Mouse (Mus musculus): ENCODE results near the gene Ppp2r1b. TPM values are rescaled to one million over a fixed set of nuclear protein-coding genes. Genes with fewer than 3 reads are reported as not detected.
"Not testable (repeated sequence)": the region's sequence is repeated elsewhere in the genome, so short reads cannot be mapped to it uniquely, and the experiment has no call there.

The Ppp2r1b gene
- 10 to 100 TPM; 18.8 to 19.9 TPM for total RNA-seq (2021)
- long read RNA-seq, transcript Ppp2r1b-202 (15 exons, 3,430 nt) = major isoform, 16 of 17 reads
- long read RNA-seq, partial matches to known transcripts = 0 of 17 reads
- long read RNA-seq, other reads (novel, unspliced or antisense) = 1 of 17 reads

GRCm38 (mm10) chr9:50845081-50845480 is at the start of gene Ppp2r1b:
TSS of gene Ppp2r1b (plus strand) at chr9:50845301.
- DNase-seq (ENCODE audit: low spot score in 2 of 2) = no peak

- DNase-seq (ENCODE audit: low spot score in 2 of 2) = no peak
Measured at GRCm38 (mm10) chr9:50796776-50797175, 48.3 kb upstream of the Ppp2r1b start.

- DNase-seq (ENCODE audit: low spot score in 2 of 2) = no peak
Measured at GRCm38 (mm10) chr9:50797641-50798040, 47.5 kb upstream of the Ppp2r1b start.

DNA sequence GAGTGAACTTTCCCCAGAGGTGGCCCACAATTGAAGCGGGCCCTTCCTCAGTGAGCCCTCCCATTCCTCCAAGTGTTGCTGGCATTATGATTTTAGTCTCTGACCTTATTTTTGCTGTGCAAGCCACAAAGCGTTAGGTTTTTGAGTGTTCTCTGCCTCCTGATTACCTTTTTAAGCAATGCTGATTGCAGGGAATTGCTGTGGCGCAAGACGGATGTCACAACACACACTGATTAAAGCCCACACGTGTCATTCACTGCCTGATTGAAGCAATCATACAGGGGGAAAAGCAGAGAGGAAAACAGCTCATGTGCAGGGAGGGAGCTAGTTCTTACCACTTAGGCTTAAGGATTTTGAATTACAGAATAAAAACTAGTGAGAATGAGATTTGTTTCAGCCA is 46.7 kb upstream of the Ppp2r1b start:
- DNase-seq (ENCODE audit: low spot score in 2 of 2) = no peak

- DNase-seq (ENCODE audit: low spot score in 2 of 2) = peak; percentile 39 to 46
Measured at GRCm38 (mm10) chr9:50800985-50801384, 44.1 kb upstream of the Ppp2r1b start.

DNA sequence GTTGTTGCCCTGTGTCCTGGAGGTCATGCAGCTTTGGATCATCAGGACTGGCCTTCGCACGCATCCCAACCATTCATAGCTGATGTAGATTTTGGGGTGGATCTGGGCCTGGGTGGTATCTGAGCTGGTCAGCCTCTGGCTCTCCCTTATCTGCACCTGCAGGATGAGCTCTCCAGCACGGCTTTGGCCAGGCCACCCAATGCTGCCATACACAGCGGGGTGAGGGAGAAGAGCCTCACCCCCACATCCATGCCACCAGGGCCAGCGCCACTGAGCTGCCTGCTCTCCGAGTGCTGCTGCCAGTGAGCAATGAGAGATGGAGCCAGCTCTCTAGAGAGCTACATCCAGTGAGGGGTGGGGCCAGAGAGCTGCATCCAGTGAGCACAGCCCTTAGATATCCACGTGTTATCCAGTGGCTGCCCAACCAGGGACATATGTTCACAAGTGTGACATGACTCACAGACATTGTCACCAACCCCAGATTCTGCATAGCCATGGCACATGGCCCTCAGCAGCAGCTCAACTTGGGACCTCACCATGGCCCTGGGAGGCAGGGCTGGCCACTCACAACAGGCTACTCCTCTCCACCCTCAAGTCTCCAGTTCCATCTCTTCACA is 41.9 kb upstream of the Ppp2r1b start:
- DNase-seq (ENCODE audit: low spot score in 2 of 2) = no peak

DNA sequence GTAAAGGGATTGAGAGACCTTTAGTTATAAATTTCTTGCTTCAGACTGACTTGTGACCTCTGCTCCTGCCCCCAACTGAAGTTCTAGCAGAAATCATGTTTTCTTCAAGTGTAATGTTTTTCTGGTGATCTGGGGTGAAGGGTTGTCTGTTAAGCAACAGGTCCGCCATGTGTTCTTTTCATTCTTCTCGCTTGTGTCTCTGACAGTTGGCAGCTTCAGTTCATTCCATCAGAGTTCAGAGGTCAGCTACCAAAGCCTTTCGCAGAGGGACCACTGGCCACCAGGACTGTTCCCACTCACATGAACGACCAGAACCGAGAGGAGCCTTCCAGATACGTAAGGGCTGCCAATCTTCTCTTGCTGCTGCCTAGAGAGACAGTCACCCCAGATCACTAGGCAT is 36.6 kb upstream of the Ppp2r1b start:
- DNase-seq (ENCODE audit: low spot score in 2 of 2) = no peak

DNA sequence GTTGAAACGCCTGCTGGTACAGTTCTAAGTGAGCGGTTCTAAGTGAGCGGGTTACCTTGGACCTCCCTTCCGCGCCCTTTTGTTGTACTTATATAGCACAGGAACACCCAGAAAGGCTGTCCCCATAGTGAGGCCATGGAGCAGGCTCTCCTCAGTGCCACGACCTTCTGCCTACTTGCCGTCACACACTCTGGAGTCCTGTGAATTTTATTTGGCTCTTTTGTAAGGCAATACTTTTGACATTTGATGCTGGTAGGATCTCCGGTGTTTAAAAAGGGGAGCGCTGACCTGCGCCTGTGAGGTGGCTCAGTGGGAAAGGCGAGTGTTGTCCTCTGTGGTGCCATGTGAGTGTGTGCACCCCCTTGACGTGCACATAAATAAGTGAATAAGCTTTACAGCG is 36.0 kb upstream of the Ppp2r1b start:
- no peak for DNase-seq (ENCODE audit: low spot score in 2 of 2)

GRCm38 (mm10) chr9:50811187-50811586 is 33.9 kb upstream of the Ppp2r1b start:
- DNase-seq (ENCODE audit: low spot score in 2 of 2) = no peak

- no peak for DNase-seq (ENCODE audit: low spot score in 2 of 2)
Measured at GRCm38 (mm10) chr9:50811746-50812145, 33.4 kb upstream of the Ppp2r1b start.

DNA sequence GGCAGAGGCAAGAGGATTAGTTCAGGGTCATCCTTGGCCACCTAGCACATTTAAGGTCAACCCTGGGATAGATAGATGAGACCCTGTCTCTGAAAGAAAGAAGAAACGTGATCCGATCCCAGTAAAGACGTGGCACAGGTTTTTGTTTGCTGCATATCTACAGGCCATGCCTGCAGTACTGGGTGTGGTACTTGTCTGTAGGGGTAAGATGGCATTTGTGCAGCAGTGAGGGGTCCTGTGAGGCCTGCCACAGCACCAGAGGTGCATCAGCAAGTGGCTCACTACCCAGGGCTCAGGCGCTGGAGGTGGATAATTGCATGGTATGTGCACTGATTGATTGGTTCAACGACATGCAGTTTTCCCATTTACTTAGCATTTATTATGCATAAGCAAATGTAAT is 31.3 kb upstream of the Ppp2r1b start:
- no peak for DNase-seq (ENCODE audit: low spot score in 2 of 2)

GRCm38 (mm10) chr9:50815666-50816065 is 29.4 kb upstream of the Ppp2r1b start:
- no peak for DNase-seq (ENCODE audit: low spot score in 2 of 2)

DNA sequence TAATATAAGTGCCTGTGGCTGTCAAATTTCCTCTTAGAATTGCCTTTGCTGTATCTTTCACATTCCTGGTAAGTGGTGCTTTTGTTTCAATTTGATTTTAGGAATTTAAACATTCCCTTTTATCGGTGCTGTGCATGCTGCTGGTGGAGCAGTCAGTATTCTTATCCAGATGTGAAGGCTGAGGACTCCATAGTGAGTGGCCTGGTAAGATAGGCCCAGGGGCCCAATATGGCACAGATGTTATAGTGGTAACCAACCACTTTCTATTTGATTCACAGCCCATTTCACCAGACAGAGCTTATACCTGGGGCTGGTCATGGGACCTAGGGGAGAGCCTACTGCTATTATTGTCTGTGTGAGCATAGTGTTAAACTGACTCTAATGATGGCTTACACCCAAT is 28.6 kb upstream of the Ppp2r1b start:
- DNase-seq (ENCODE audit: low spot score in 2 of 2) = no peak

GRCm38 (mm10) chr9:50818050-50818449 is 27.1 kb upstream of the Ppp2r1b start:
- DNase-seq (ENCODE audit: low spot score in 2 of 2) = no peak

DNA sequence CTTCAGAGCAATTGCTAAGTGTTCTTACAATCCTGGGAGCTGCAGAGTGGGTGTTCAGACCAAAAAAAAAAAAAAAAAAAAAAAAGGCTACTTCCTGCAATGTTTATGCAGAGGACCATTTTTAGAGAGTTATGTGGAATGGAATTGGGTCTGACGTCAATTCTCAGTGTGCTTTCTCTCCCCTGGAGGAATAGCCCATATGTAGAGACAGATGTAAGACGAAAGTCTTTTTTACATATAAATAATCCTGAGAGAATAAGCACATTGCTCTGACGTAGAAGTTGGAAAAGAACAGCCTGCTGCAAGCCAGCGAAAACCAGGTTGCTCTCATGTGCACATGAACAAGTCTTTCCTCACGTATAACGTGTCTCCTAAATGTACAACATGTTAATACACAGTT is 25.4 kb upstream of the Ppp2r1b start:
- no peak for DNase-seq (ENCODE audit: low spot score in 2 of 2)

GRCm38 (mm10) chr9:50821651-50822050 is 23.4 kb upstream of the Ppp2r1b start:
- no peak for DNase-seq (ENCODE audit: low spot score in 2 of 2)

DNA sequence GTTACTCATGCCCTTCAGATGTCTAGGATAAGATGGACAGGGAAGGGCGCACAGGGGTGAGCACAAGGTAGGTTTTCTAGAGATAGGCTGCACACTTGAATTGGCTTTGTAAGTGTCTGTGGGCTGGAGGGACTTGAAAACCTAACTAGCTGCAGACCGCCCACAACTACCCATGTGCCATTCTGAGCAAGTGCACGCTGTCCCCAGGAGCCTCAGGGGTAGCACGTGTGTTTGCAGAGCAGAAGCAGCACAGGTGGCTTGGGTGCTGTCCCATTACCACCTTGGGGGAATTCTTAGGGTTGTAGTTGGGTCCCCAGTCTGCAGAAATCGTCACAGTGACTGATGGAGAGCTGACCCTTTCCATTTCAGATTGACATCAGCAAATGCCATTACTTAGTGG is 22.9 kb upstream of the Ppp2r1b start:
- DNase-seq (ENCODE audit: low spot score in 2 of 2) = no peak

- no peak for DNase-seq (ENCODE audit: low spot score in 2 of 2)
Measured at GRCm38 (mm10) chr9:50823779-50824453, 21.2 kb upstream of the Ppp2r1b start.

GRCm38 (mm10) chr9:50831514-50831913 is 13.6 kb upstream of the Ppp2r1b start:
- no peak for DNase-seq (ENCODE audit: low spot score in 2 of 2)

GRCm38 (mm10) chr9:50832162-50832561 is 12.9 kb upstream of the Ppp2r1b start:
- no peak for DNase-seq (ENCODE audit: low spot score in 2 of 2)

- not testable (repeated sequence) for DNase-seq (ENCODE audit: low spot score in 2 of 2)
Measured at GRCm38 (mm10) chr9:50832582-50832981, 12.5 kb upstream of the Ppp2r1b start.

GRCm38 (mm10) chr9:50833786-50834185 is 11.3 kb upstream of the Ppp2r1b start:
- no peak for DNase-seq (ENCODE audit: low spot score in 2 of 2)

All from layer of hippocampus, postnatal 10 days (tissue).